Mouse (Mus musculus): ENCODE measurements around the gene Serf2. TPM values are rescaled to one million over a fixed set of nuclear protein-coding genes. Genes with fewer than 3 reads are reported as not detected.
"Not testable (repeated sequence)": the region's sequence is repeated elsewhere in the genome, so short reads cannot be mapped to it uniquely, and the experiment has no call there.

Serf2 gene
- total RNA-seq, 1 experiment from 2014 or later, result 386 TPM

GRCm38 (mm10) chr2:121446506-121446905 is 2.5 kb upstream of the Serf2 start:
- peak; percentile 21 for DNase-seq

GRCm38 (mm10) chr2:121447006-121447405 is 2.0 kb upstream of the Serf2 start:
- no peak for DNase-seq

- DNase-seq, result peak; percentile 60
Observed at GRCm38 (mm10) chr2:121448136-121448535, 859 bp upstream of the Serf2 start.

GRCm38 (mm10) chr2:121449545-121450011 is 583 bp downstream of the Serf2 start:
- peak; percentile 54 for DNase-seq

- DNase-seq, result peak; percentile 28
Observed at GRCm38 (mm10) chr2:121450093-121450492, 1.1 kb downstream of the Serf2 start.

- no peak for DNase-seq
Observed at GRCm38 (mm10) chr2:121452361-121452760, 3.4 kb downstream of the Serf2 start.

- DNase-seq, result no peak
Observed at GRCm38 (mm10) chr2:121452990-121453389, 4.0 kb downstream of the Serf2 start, which contains the start of gene Hypk. TSS of gene Hypk (plus strand) at chr2:121453290.

- no peak for DNase-seq
Observed at GRCm38 (mm10) chr2:121453917-121454316, 4.9 kb downstream of the Serf2 start.

GRCm38 (mm10) chr2:121455534-121455933 is 6.5 kb downstream of the Serf2 start:
- DNase-seq, result no peak

GRCm38 (mm10) chr2:121456692-121457642 is 8.0 kb downstream of the Serf2 start, which contains the start of gene Serinc4:
TSS of gene Serinc4 (minus strand) at chr2:121456781.
- peak; percentile 94 for DNase-seq

- DNase-seq, result no peak
Observed at GRCm38 (mm10) chr2:121460071-121460470, 11.1 kb downstream of the Serf2 start.

GRCm38 (mm10) chr2:121468982-121469381 is 20.0 kb downstream of the Serf2 start:
- DNase-seq, result not testable (repeated sequence)

GRCm38 (mm10) chr2:121472783-121473182 is 23.8 kb downstream of the Serf2 start:
- not testable (repeated sequence) for DNase-seq

- peak; percentile 88 for DNase-seq
Observed at GRCm38 (mm10) chr2:121473301-121474179, 24.5 kb downstream of the Serf2 start, which contains the start of gene Mfap1b. TSS of gene Mfap1b (minus strand) at chr2:121474067.

- DNase-seq, result peak; percentile 21
Observed at GRCm38 (mm10) chr2:121474180-121474535, 25.2 kb downstream of the Serf2 start.

- not testable (repeated sequence) for DNase-seq
Observed at GRCm38 (mm10) chr2:121475306-121475705, 26.3 kb downstream of the Serf2 start.

GRCm38 (mm10) chr2:121477491-121478266 is 28.7 kb downstream of the Serf2 start:
- DNase-seq, result no peak

- DNase-seq, result peak; percentile 66
Observed at GRCm38 (mm10) chr2:121480498-121480897, 31.5 kb downstream of the Serf2 start.

GRCm38 (mm10) chr2:121480916-121481315 is 31.9 kb downstream of the Serf2 start:
- not testable (repeated sequence) for DNase-seq

GRCm38 (mm10) chr2:121483576-121483975 is 34.6 kb downstream of the Serf2 start:
- DNase-seq, result no peak

- not testable (repeated sequence) for DNase-seq
Observed at GRCm38 (mm10) chr2:121484403-121484802, 35.4 kb downstream of the Serf2 start.
